Mouse (Mus musculus) erythroblast, embryonic 14.5 days (primary cell): ENCODE data around the gene Mtmr3.

Source experiments
- GATA1 ChIP-seq: IDR thresholded peaks from 2 replicates; pipeline ENCODE4 v1.6.1; 2012; ENCODE audit warnings: low read length, inconsistent platforms, mixed read lengths
- TAL1 ChIP-seq: IDR thresholded peaks from 3 replicates; pipeline ENCODE4 v1.6.1; 2012; ENCODE audit warnings: low read length, inconsistent platforms, mixed read lengths

DNA sequence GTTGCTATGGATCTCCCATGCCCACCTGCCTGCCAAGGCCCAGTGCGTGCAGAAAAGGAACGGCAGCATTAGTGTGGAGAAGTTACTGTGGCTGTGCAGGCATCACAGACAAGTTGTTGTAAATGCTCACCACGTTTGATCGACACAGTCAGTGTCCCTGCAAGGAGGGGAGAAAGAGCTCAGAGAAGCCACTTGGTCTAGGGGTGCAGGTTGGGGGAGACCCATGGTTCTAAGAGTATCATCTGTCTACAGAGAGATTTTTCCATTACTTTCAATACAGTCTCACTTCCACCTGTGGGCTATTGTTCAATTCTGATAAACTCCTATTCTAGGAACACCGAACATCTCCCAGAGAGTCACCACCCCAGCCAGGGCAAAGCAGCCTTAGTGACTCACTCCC, 110.1 kb downstream of the Mtmr3 start:
- no peak for TF ChIP-seq GATA1
- TF ChIP-seq TAL1 = no peak
